Mouse (Mus musculus) spleen, postnatal 4 days (tissue): ENCODE data around the gene Fbxo42.

Experiments used
- DNase-seq, 2 experiments: peaks; one replicate each; pipeline ENCODE4 v3.0.0; 2022; ENCODE audit warnings: low spot score in 2 of 2

Gene Fbxo42

DNA sequence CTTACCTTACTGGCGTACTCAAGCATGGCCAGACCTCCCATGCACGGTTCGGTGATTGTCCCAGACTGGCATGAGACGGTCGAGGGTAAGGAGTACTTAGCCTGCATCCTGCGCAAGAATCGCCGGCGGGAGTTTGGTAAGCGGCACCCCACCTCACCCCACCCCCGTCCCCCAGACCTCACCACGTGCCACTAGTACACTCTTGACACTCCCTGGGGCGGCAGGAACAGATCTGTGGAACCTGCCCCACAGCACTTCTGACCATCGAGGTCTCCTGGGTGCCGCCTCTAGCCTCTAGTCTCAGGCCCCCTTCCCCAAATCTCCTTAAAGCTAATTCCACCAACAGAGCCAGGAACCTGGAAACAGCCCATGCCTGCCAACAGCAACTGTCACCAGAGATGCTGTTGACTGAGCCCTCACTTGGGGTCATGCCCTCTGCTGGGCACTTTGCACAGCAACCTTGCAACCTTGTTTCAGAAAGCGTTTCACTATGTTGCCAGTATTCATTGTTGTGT, 66.7 kb downstream of the Fbxo42 start:
- DNase-seq: peak; percentile 64 to 79

DNA sequence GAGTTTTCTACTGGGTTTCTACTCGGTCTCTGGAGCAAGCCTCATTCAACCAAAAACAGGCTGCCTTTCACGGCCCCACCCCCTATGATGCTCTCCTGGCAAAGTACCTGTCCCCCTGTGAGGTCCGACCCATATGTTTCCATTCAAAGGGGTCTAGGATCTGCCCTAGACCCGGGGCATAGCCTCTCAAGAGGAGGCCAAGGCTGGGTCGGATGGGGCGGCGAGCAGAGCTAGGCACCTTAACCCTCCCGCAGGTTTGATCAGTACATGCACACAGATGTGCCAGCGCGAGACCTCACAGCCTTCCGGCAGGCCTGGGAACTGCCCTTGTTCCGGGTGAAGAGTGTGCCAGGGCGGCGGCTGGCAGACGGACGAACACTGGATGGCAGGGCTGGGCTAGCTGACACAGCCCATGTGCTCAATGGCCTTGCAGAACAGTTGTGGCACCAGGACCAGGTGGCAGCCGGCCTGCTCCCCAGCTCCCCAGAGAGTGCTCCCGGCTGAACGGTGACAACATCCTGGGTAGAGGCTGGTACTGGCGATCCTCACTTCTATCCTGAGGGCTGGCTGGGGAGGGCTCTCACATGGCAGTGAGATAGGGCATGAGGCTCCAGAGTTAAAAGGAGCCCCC, 72.0 kb downstream of the Fbxo42 start:
- DNase-seq: no peak

DNA sequence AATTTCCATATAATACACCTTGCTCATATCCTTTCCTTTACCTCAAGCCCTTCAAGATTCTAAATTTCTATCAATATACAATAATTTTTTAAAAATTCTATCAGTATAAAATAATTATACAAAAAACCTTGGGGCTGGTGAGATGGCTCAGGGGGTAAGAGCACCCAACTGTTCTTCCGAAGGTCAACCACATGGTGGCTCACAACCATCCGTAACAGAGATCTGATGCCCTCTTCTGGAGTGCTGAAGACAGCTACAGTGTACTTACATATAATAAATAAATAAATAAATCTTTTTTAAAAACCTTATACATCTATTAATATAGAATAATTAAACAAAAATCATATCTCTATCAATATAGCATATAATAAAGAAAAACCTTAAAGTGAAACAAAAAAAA, 74.1 kb downstream of the Fbxo42 start:
- DNase-seq: no peak

DNA sequence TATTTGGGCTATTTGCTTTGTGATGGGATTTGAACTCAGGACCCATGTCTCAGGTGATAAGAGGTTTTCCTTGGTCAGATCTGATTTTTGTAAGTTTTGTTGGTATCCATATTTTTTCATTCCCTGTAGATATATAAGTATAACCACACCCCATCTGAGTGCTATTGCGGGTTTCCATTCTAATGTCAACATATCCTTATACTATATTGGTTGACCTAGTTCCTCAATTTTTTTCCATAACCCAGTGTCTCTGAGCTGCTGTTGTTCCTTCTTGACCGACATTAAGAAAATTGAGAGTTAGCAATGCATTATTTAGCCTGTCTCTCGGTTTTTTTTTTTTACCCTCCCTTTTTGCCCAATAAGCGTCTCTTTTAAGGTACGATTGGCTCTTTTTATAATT, 75.0 kb downstream of the Fbxo42 start:
- DNase-seq: no peak

DNA sequence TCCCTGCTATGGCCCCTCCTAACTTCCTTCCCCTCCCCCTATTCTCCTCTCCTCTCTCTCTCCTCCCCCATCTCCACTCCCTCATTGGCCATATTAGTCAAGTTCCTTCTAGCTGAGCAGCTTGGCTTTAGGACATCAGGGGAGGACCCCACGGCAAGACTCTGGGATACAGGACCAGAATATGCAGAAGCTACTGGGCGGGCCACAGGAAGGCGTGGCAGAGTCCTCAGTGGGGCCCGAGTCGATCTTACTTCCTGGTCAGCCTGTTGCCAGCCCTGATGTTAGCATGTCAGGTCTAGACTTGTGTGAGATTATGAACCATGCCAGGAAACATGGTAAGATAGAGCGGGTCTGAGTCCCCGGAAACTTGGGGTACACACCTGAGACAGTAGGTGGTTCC, 81.0 kb downstream of the Fbxo42 start:
- DNase-seq: no peak

DNA sequence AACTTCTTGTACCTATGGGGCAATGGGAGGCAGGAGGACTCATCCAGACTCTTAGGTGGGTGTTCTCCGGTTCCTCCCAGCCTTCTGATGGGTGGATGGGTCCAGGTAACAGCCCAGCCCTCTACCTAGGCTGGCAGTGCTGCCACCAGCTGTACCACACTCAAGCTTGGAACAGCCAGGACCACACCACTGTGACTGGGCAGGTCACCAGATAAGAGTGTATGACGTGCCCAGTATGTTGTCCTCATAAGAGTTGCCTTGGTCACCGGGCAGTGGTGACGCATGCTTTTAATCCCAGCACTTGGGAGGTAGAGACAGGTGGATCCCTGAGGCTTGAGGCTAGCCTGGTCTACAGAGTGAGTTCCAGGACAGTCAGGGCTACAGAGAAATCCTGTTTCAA, 85.5 kb downstream of the Fbxo42 start:
- no peak for DNase-seq

DNA sequence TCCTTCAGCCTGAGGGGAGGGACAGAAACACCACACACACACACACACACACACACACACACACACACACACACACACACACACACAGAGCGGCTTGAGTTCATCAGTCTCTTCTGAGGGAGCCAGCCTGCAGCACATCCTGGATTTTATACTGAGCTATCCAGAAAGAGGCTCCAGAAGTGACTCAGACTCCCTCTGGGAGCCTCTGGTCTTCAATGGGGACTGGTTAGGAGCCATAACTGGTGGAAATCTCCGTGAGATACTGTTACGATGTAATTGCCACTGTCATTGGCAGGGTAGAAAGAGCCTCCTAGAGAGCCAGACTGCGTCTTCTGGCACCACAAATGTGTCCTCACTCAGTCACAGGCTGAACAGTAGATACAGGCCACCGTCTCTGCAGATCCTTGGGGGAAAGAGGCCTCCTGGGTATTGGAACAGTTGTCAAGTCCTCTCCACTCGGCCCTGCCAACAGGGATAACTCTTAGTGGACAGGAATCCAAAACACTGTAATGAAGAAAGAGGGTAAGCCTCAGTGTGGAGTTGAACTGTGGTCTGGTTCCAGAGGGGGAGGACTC, 87.9 kb downstream of the Fbxo42 start:
- no peak for DNase-seq

DNA sequence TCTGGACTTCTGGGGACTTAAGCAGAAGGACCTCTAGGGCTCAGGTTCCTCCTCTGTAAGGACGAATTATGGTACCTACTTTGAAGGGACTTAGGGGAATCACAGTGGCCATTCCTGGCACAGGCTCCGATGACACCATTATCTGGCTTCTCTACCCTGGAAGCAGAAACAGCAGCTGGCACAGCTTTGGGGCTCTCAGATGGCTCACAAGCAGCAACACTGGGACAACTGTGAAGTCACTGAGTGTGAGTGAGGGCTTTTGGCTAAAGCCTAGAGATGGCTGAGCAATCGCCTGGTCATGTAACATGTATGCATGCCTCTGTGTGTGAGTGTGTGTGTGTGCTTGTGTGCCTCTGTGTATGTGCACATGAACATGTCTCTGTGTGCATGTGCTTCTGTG, 89.1 kb downstream of the Fbxo42 start:
- DNase-seq: no peak

DNA sequence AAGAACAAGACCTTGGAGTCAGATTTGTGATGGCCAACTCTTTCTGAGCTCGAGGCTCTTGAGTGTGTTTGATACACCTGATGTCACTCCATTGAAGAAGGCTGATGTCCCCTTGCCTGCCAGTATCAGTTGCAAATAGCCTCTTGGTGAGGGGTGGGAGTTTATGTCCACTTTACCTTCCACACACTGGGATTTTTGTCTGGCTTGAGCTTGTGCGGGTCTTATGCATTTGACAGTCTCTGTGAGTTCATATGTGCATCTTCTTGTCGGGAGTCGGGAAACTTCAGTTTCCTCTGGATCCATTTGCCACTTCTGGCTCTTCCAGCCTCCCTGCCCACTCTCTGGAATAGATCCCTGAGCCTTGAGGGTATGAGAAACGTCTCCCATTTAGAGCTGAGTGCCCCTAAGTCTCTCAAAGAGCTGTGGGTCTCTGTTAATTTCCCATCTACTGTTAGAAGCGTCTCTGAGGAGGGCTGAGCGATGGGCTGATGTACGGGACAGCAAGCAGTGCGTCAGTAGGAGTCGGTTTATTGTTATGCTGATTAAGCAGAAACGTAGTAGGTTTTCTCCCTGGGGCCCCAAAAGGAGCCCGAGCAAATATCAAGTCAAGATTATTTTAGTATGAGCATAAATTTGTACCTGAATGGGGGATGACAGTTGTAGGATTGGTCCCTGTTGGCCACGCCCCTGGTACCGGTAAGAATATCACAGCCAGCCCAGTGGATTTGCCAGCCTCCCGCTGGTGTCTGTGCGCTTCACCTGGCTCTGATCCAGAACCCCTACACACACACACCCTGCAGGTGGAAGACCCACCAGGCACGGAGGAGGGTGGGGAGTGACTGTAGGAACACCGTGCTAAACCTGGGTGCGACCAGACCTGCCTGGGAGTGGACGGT, 91.0 kb downstream of the Fbxo42 start:
- no peak for DNase-seq

DNA sequence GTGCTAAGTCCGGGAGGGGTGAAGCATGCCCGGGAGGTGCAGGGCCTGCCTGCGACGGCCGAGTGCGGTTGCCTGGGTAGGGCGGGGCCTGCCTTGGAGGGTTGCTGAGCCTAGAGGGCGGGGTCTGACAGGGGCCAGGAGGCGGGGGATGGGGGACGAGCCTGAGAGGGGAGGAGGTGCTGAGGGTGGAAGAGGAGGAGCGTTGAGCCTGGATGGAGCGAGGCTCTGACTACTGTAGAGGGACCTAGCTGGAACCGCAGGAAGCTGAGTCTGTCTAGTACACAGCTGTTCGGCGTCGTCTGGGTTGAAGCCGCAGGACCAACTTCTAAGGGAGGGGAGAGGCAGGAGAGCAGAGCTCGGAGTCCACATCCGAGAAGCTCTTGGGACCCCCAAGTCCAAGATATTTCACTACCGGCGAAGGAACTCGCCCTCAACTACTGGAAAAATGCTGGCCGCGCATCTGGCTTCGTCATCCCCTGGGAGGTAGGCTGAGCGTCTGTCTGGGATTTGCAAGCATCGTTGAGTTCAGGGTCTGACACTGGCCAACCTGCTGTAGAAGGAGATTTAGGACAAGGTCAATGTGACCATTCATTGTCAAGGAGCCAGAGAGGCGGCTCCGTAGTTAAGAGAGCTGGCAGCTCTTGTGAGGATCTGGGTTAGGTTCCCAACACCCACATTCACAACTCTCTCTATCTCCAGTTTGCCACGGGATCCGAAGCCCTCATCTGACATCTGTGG, 91.8 kb downstream of the Fbxo42 start, which contains the start of gene Arhgef19:
Gene Arhgef19 (plus strand): TSS at position 112 of the 738 bp plus-strand sequence.
- peak; percentile 77 to 86 for DNase-seq

DNA sequence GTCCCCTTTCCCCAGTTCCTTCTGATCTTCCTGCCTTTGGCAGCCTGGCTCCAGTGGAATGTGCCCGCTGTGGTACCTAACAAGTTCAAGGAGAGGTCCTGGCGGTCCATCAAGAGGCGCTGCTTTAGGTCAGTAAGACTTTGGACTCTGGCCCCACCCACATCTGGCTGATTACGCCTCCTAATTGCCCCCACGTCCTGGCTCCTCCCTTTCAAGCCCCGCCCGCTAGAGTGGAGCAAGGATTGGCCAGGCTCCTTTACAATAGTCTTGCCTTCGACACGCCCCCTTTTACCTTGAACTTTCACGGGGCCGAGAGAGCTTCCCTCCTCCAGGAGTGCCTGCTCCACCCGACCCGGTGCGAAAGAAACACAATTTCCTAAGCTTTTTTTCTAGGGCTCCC, 92.9 kb downstream of the Fbxo42 start:
- DNase-seq: no peak

DNA sequence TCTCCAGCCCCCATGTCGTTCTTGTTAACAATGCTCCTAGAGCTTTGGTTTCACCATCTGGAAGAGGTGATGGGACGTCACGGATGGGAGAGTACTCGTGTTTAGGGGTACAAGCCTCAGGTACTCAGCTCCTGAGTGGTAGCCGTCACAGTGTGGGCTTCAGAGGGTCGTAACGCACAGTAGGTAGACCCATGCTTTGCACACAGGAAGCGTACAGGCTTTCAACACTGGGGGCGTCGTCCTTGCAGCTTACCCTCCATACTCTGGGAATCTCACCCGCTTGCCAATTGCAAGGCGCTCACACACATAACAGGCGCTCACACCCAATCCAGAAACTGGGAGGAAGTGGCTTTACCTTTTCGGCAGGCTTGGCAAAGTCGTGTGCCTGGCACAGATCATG, 94.1 kb downstream of the Fbxo42 start:
- no peak for DNase-seq

DNA sequence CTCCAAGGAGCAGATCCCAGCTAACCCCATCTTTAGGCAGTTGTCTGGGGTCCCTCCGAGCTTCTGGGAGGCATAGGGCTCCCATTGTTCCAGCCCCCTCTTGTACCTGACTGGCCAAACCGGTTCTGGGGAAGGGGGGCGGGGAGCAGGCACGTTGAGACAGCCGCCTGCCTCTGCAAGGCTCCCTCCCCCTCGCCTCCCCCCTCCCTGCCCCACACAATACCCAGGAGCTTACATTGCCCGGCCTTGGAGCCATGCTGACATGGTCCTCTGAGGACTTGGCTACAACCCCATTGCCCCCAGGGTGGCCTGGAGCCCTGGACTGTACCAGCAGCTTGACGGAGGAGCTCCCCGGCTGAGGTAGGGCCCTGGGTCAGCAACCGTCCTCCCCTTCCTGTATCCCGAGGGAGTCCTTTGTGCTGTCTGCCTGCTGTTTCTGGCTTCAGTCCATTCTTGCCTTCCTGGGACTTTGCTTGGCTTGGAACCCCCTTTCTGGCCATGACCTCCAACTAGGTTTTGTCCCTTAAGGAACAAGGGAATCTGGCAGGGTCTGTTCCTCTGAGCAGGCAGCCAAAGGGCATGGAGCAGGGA, 95.0 kb downstream of the Fbxo42 start:
- no peak for DNase-seq

DNA sequence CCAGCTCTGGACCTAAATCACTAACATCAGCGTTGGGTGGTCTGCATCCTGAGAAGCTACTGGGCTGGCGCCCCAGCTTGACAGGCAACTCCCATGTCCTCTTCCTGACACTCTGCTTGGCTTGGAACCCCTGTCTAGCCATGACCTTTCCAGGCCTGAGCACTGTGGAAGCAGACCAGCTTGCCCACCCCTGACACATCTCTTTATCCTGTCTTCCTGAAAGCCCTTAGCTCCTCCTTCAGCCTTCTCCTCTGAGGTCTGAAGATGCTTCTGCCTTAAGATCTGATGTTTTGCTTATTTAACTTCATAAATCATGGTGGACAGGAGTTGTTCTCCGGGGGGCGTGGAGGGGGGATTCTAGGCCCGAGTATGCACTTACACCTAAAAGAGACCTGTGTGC, 95.9 kb downstream of the Fbxo42 start:
- no peak for DNase-seq

DNA sequence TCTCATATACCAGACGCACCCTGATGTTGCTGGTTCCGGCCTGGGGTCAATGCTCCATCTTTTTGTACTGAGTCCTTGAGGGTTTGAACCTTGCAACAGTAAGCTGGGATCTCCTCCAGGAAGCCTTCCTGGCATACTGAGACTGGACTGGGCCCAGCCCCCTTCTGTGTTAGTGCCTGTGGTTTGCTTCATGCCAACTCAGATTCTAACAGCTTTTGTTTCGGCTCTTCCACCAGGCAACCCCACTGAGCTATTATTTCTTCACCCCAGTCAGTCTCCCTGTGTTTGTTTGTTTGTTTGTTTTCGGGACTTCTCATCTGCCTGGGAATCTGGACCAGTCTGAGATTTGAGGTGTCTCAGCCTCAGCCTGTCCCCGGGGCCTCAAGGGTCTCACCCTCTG, 96.7 kb downstream of the Fbxo42 start:
- no peak for DNase-seq

DNA sequence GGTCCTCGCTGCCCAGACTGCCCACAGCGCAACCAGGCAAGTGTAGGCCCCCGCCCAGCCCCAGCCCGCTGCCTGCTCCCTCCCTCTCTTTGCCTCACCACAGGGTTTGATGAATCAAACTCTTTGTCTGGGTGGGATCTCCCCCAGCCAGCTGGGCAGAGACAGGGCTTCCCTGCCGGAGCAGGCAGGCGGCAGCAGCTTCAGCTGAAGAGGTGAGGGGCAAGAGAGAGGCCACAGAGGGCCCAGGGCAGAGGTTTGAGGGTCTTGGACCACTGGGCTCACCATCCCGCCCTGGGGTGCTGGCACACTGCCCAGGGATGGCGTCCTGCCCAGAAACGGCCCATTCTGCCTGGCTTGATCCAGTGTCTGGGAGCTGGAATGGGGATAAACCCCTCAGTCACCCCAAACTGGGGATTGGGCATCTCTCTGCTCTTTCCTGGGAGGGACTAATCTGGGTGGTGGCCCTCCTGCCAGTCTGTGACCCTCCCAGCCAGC, 97.3 kb downstream of the Fbxo42 start:
- no peak for DNase-seq

DNA sequence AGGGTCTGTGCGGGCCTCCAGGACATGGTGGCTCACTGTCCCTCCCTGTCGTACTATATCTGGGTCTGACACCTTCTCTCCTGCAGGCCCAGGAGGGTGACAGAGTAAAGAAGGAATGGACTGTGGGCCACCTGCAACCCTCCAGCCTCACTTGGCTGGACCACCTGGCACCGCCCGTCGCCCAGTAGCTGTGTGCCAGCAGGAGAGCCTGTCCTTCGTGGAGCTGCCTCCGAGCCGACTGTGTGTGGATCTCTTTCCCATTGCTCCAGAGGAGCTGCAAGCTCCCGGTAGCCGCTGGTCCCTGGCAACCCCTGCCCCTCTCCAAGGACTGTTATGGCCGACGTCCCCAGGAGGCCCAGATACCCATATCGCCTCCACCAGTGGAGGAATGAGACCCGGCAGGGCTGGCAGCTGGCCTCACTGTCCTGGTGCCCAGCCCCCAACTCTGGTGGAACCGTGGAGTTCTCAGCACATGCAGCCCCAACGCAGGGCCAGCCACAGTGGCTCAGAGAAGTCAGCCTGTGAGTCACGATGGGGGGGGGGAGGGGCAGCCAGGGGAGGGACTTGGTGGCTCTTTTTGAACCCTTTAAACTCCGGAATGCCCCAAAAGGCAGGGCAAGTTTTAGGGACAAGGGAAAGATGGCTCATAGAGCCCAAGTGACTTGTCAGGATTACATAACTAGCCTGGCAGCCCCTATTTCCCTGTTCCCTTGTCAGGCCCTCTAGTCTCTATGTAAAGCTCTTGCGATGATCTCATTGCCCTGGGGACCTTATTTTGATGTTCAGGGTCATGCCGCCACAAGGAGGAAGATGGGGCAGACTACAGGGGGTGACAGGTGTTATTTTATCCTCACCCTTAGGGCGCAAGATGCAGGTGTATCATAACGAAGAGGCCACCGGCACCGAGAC, 98.6 kb downstream of the Fbxo42 start:
- DNase-seq: no peak

DNA sequence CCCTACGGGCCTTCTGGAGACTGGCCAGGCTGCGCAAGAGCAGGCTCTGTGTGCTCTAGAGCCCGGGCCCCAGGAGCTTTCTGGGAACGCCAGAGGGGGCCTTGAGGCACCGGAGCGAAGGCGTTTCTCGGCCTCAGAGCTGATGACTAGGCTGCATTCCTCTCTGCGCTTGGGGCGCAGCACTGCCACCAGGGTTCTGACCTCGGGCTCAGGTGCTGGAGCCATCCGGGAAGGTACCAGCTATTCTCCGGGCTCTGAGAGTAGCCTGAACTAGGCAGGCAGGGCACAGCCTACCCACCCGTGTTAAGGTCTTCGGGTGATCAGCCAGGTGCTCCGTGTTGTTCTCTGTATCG, 99.3 kb downstream of the Fbxo42 start:
- DNase-seq: no peak

DNA sequence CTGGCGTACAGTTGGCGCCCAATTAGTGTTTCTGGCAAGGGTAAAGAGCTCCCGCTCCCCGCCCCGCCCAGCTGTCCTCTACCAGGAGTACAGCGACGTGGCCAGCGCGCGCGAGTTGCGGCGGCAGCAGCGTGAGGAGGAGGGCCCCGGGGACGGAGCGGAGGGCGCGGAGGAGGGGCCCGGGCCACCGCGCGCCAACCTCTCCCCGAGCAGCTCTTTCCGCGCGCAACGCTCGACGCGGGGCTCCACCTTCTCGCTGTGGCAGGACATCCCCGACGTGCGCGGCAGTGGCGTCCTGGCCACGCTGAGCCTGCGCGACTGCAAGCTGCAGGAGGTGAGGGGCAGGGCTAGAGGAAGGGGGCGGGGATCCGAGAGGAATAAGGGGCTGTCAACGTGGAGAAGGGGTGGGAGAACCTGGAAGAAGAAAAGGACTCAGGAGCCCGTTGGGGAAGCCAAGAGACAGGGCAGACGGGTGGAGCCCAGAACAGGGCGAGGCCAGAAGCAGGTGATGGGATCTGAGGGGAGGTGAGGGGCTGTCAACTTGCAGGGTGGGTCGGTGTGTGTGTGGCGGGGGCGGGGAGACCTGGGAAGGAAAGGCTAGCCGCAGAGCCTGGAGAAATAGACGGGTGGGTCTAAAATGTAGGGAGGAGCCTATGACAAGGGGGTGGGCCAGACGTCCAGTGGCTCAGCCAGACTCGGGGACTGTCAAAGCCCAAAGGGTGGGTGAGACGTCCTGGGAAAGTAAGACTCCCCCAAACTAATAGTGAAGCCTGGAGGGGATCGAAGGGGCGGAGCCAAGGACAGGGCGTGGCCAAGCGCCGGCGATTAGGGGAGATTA, 100.3 kb downstream of the Fbxo42 start:
- no peak for DNase-seq

DNA sequence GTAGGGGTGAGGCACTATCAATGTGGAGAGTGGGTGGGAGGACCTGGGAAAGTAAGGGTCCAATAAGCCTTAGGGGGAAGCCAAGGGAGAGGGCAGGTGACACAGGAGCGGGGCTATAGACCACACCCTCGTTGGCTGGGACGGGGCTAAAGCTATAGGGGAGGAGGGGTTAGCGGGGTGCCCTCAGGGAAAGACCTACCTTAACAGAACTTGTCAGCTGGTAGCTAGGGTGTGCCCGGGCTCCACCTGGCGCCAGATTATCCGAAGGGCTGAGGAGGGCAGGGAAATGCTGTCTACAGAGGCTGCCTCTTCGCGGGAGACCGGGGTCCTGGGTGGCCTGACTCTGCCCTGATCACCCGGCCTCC, 100.9 kb downstream of the Fbxo42 start:
- no peak for DNase-seq
